Mouse (Mus musculus) heart, embryonic 12.5 days (tissue): ENCODE data around the gene Skap1. TPM values are rescaled to one million over a fixed set of nuclear protein-coding genes. Genes with fewer than 3 reads are reported as not detected.

Source experiments
- ATAC-seq: fragments of 200-750 bp; cut with Nextera tagmentation; 2 replicates; pipeline ENCODE4 v1.8.0; 2017; ENCODE audit warnings: moderate TSS enrichment, moderate library complexity; ENCODE audit not compliant: insufficient number of reproducible peaks, low FRiP score
- H3K27ac ChIP-seq: fragments of 300-500 bp; sonication (generic); 2 replicates; pipeline ENCODE4 v1.5.1; 2016; ENCODE audit warnings: mild to moderate bottlenecking, moderate library complexity; ENCODE audit not compliant: poor library complexity, severe bottlenecking
- H3K27me3 ChIP-seq: fragments of 300-500 bp; sonication (generic); replicated peaks from 2 replicates; pipeline ENCODE4 v1.6.1; 2016; ENCODE audit warnings: mild to moderate bottlenecking, moderate library complexity
- H3K36me3 ChIP-seq: fragments of 300-500 bp; sonication (generic); 2 replicates; pipeline ENCODE4 v1.6.1; 2016; ENCODE audit warnings: mild to moderate bottlenecking, moderate library complexity
- H3K4me1 ChIP-seq: fragments of 300-500 bp; sonication (generic); replicated peaks from 2 replicates; pipeline ENCODE4 v1.6.1; 2016; ENCODE audit warnings: mild to moderate bottlenecking
- H3K4me2 ChIP-seq: fragments of 300-500 bp; sonication (generic); 2 replicates; pipeline ENCODE4 v1.6.1; 2016; ENCODE audit warnings: mild to moderate bottlenecking, moderate library complexity
- H3K4me3 ChIP-seq: fragments of 300-500 bp; sonication (generic); 2 replicates; pipeline ENCODE4 v1.5.1; 2016; ENCODE audit warnings: mild to moderate bottlenecking
- H3K9ac ChIP-seq: fragments of 300-500 bp; sonication (generic); 2 replicates; pipeline ENCODE4 v1.6.1; 2016; ENCODE audit warnings: mild to moderate bottlenecking, moderate library complexity
- H3K9me3 ChIP-seq: fragments of 300-500 bp; sonication (generic); replicated peaks from 2 replicates; pipeline ENCODE4 v1.6.1; 2016; ENCODE audit warnings: mild to moderate bottlenecking, moderate library complexity
- WGBS: fragments of 180-500 bp; shearing (Covaris S2); methylation state at CpG from one replicate; pipeline ENCODE4 v1.1.7; 2016; 5-methylcytosine and 5-hydroxymethylcytosine counted together
- polyA plus RNA-seq: library from polyadenylated mRNA; unstranded; fragments of >200 nt; fragmentation: Nextera tagmentation; extraction: Ambion mirVana; gene quantifications from 2 replicates; pipeline ENCODE4 v1.2.1, GENCODE M21; 2016

Gene Skap1
- polyA plus RNA-seq, 1 experiment from 2014 or later: 0.50 TPM

- no peak for ATAC-seq
- Histone ChIP-seq H3K9me3 (no peaks in the 10 kb centered on the region), H3K27ac (no peak overlapping the region), H3K9ac (no peak overlapping the region), H3K27me3 (peaks cover 47% of the 10 kb centered on the region), H3K4me1 (no peaks in the 10 kb centered on the region), H3K4me3 (no peak overlapping the region), H3K4me2 (no peak overlapping the region), H3K36me3 (no peaks in the 10 kb centered on the region)
- WGBS: 6% methylated on average over 7 of the region's 7 CpGs
Measured at GRCm38 (mm10) chr11:96438787-96439186, 25.6 kb upstream of the Skap1 start.

GRCm38 (mm10) chr11:96441546-96442185 lies 22.7 kb upstream of the Skap1 start:
- H3K36me3 ChIP-seq: no peaks in the 10 kb centered on the region
- peaks cover 42% of the 10 kb centered on the region for H3K27me3 ChIP-seq
- ATAC-seq: no peak
- H3K9me3 ChIP-seq: no peaks in the 10 kb centered on the region
- 67% methylated on average over 12 of the region's 12 CpGs for WGBS
- no peak overlapping the region for H3K27ac ChIP-seq
- no peaks in the 10 kb centered on the region for H3K4me1 ChIP-seq
- H3K9ac ChIP-seq: no peak overlapping the region
- no peak overlapping the region for H3K4me3 ChIP-seq
- H3K4me2 ChIP-seq: no peak overlapping the region

- Histone ChIP-seq H3K9me3 (no peaks in the 10 kb centered on the region), H3K4me2 (no peak overlapping the region), H3K4me1 (no peaks in the 10 kb centered on the region), H3K27ac (no peak overlapping the region), H3K36me3 (no peaks in the 10 kb centered on the region), H3K9ac (no peak overlapping the region), H3K4me3 (no peak overlapping the region), H3K27me3 (peaks cover 34% of the 10 kb centered on the region)
- WGBS: 68% methylated on average over 5 of the region's 5 CpGs
- ATAC-seq: no peak
Measured at GRCm38 (mm10) chr11:96442468-96442867, 21.9 kb upstream of the Skap1 start.

GRCm38 (mm10) chr11:96447931-96448330 lies 16.5 kb upstream of the Skap1 start:
- Histone ChIP-seq H3K9ac (no peak overlapping the region), H3K4me2 (no peak overlapping the region), H3K9me3 (no peaks in the 10 kb centered on the region), H3K36me3 (no peaks in the 10 kb centered on the region), H3K4me3 (no peak overlapping the region), H3K4me1 (no peaks in the 10 kb centered on the region), H3K27ac (no peak overlapping the region), H3K27me3 (peaks cover 19% of the 10 kb centered on the region)
- WGBS: 64% methylated on average over 24 of the region's 24 CpGs
- ATAC-seq: no peak

GRCm38 (mm10) chr11:96455111-96455510 lies 9.3 kb upstream of the Skap1 start:
- Histone ChIP-seq H3K4me1 (0 out of 2 replicates have a peak, but pooled peaks cover 4% of the 10 kb centered on the region), H3K4me3 (no peak overlapping the region), H3K9ac (no peak overlapping the region), H3K9me3 (no peaks in the 10 kb centered on the region), H3K27ac (no peak overlapping the region), H3K27me3 (peaks cover 55% of the 10 kb centered on the region), H3K36me3 (no peaks in the 10 kb centered on the region), H3K4me2 (no peak overlapping the region)
- WGBS: 59% methylated on average over 5 of the region's 5 CpGs
- ATAC-seq: no peak

- H3K27me3 ChIP-seq: peaks cover 62% of the 10 kb centered on the region
- H3K4me2 ChIP-seq: no peak overlapping the region
- WGBS: 70% methylated on average over 6 of the region's 6 CpGs
Measured at GRCm38 (mm10) chr11:96455699-96456326, 8.6 kb upstream of the Skap1 start.

GRCm38 (mm10) chr11:96456508-96457305 lies 7.7 kb upstream of the Skap1 start:
- peaks cover 67% of the 10 kb centered on the region for H3K27me3 ChIP-seq
- no peak overlapping the region for H3K4me3 ChIP-seq
- H3K9ac ChIP-seq: no peak overlapping the region
- WGBS: 38% methylated on average over 12 of the region's 12 CpGs
- peaks cover 7% of the 10 kb centered on the region for H3K4me1 ChIP-seq
- no peak overlapping the region for H3K4me2 ChIP-seq
- H3K36me3 ChIP-seq: no peaks in the 10 kb centered on the region
- no peak for ATAC-seq
- H3K27ac ChIP-seq: no peak overlapping the region
- H3K9me3 ChIP-seq: no peaks in the 10 kb centered on the region

More at GRCm38 (mm10) chr11:96455699-96456326, 8.6 kb upstream of the Skap1 start:
- Histone ChIP-seq H3K4me3 (no peak overlapping the region), H3K9ac (no peak overlapping the region), H3K4me1 (0 out of 2 replicates have a peak, but pooled peaks cover 4% of the 10 kb centered on the region), H3K9me3 (no peaks in the 10 kb centered on the region), H3K27ac (no peak overlapping the region), H3K36me3 (no peaks in the 10 kb centered on the region)
- no peak for ATAC-seq

- no peak overlapping the region for H3K27ac ChIP-seq
- no peak overlapping the region for H3K4me2 ChIP-seq
- H3K9me3 ChIP-seq: no peaks in the 10 kb centered on the region
- H3K36me3 ChIP-seq: no peaks in the 10 kb centered on the region
- H3K4me1 ChIP-seq: peaks cover 23% of the 10 kb centered on the region
- ATAC-seq: no peak
- no peak overlapping the region for H3K4me3 ChIP-seq
- peaks cover 86% of the 10 kb centered on the region for H3K27me3 ChIP-seq
- 23% methylated on average over 4 of the region's 4 CpGs for WGBS
- H3K9ac ChIP-seq: no peak overlapping the region
Measured at GRCm38 (mm10) chr11:96461766-96462165, 2.6 kb upstream of the Skap1 start.

- Histone ChIP-seq H3K4me2 (no peak overlapping the region), H3K27me3 (peaks cover 83% of the 10 kb centered on the region), H3K9me3 (no peaks in the 10 kb centered on the region), H3K4me3 (no peak overlapping the region), H3K36me3 (no peaks in the 10 kb centered on the region), H3K9ac (no peak overlapping the region), H3K27ac (no peak overlapping the region), H3K4me1 (peaks cover 23% of the 10 kb centered on the region)
- no peak for ATAC-seq
- WGBS: 9% methylated on average over 9 of the region's 9 CpGs
Measured at GRCm38 (mm10) chr11:96462191-96462752, 2.1 kb upstream of the Skap1 start.

GRCm38 (mm10) chr11:96464716-96465060 lies 295 bp downstream of the Skap1 start:
- Histone ChIP-seq H3K27me3 (peaks cover 69% of the 10 kb centered on the region), H3K9ac (peak overlapping the region; percentile 21; the same call in 1 of the 2 replicates), H3K4me2 (peak overlapping the region; percentile 85), H3K36me3 (no peaks in the 10 kb centered on the region), H3K9me3 (no peaks in the 10 kb centered on the region), H3K4me3 (peak overlapping the region; percentile 49), H3K4me1 (peaks cover 25% of the 10 kb centered on the region), H3K27ac (no peak overlapping the region)
- WGBS: 24% methylated on average over 5 of the region's 5 CpGs
- ATAC-seq: no peak

GRCm38 (mm10) chr11:96465426-96466056 lies 1.1 kb downstream of the Skap1 start:
- Histone ChIP-seq H3K4me3 (no peak overlapping the region), H3K9ac (no peak overlapping the region)

More at GRCm38 (mm10) chr11:96465426-96466056, 1.1 kb downstream of the Skap1 start:
- Histone ChIP-seq H3K9me3 (no peaks in the 10 kb centered on the region), H3K27ac (no peak overlapping the region), H3K4me2 (no peak overlapping the region), H3K4me1 (peaks cover 25% of the 10 kb centered on the region), H3K27me3 (peaks cover 62% of the 10 kb centered on the region), H3K36me3 (no peaks in the 10 kb centered on the region)
- 77% methylated on average over 10 of the region's 10 CpGs for WGBS
- ATAC-seq: no peak
